Mouse (Mus musculus) kidney, adult 8-10 months (tissue): ENCODE data around the gene Lnx2.

Experiments
- DNase-seq, 2 experiments: peaks; one replicate each; pipeline ENCODE4 v3.0.0; 2022

The Lnx2 gene

DNA sequence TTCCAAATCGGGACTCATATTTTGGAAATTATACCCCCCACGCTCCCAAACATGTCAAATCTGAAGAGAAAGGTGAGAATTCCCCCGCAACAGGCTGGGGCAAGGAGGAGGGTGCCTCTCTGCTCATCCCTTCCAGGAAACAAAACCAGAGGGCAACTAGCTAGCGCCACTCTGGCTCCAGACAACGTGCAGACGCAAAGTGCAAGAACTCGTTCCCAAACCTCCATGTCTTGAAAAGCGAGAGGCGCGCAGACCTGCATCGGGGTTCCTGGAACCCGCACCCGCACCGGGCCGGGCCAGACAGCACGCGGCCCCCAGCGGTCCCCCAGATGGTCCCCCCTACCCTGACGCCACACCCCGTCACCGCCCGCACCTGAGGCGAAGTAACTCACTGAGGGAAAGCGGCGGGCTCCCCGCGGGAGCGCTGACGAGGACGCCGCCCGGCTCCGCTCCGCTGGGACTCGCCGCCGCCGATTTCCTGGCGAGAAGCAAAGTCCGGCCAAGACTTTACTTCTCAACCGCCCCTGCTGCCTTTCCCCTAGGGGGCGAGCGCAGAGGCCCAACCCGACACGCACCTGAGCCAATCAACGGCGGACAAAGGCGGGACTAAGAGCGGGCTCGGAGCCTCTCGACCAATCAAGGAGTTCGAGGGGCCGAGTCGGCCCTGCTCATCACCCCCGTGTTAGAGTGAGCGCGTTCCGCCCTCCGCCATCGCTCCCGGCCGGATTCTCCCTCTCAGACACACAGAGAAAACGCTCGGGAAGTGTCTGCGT is at the start of gene Lnx2:
Lnx2 (minus strand) TSS at position 561 of the 773 bp plus-strand sequence.
- peak; percentile 98 for DNase-seq

DNA sequence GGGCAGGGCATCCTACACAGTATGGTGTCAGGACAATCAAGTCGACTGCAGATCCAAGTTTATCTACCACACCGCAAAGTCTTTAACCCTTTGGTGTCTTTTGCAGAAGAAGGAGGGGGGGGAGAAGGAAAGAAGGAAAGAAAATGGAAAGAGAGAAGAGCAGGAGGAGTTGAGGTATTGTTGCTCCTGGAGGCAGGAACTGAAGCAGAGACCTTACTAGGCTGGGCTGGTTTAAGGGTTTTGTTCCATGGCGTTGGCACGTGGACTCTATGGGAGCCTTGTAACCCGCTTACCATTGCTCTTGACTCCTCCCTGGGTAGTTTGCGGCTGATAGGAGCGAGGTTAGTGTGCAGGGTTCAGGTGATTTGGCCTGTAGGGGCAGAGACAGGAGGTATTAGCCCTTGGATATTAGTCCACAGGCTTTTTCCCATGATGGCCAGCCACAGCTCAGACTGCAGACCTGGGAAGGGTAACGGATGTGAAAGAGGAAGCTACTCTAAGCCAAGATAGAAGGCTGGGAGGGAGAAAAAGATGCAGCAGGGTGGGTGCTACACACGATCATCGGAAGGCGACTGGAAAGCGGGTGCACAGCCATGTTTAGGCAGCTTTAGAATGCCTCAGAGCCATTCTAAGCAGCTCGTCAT is 49.3 kb upstream of the Lnx2 start:
- DNase-seq: no peak

DNA sequence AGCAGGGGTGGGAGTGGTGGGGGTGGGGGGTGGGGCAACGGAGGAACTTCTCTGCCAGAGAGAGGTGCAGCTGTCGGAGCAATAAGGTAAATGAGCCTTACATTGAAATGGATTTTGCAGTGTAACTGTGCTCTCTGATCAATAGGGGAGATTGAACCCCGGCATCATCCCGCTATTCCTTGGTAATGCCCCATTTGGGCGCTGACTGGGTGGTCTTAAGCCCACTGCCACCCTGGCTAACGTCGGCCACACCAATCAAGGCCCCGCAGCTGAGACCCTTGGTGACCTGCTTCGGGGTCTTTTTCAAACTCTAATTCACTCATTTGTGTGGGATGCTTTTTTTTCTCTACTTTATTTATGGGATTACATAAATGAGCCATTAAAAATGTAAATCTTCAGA is 48.4 kb upstream of the Lnx2 start:
- DNase-seq: no peak

DNA sequence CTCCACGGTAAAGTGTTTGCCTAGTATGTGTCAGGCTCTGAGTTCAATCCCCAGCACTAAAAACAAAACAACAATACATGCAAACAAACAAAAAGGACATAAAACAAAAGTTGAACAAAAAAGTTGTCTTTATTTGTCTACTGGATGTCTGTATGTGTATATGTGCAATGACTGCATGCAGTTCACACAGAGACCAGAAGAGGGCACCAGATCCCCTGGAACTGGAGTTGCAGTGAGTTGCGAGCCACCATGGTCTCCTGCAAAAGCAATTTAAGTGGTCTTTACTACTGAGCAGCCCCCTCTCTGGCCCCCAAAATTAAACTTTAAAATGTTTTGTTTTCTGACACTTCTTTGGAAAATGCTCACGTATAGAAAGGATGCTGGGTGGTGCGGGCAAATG is 44.8 kb upstream of the Lnx2 start:
- no peak for DNase-seq

DNA sequence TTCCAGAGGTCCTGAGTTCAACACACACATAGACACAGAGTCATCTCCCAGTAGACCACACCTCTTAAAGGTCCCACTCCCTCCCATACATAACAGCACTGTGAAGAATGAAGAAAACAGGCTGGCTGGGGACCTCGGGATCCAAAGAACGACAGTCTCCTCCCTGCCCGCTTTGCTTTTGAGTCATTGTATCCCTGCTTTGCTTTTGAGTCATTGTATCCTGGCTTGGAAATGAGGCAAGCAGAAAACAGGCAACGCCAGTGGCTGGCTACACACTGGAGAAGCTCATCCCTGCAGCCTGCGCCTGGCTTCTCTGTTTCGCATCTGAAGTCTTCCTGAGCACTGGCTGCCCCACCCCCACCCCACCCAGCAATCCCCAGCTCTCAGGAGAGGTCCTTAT is 40.6 kb upstream of the Lnx2 start:
- no peak for DNase-seq

DNA sequence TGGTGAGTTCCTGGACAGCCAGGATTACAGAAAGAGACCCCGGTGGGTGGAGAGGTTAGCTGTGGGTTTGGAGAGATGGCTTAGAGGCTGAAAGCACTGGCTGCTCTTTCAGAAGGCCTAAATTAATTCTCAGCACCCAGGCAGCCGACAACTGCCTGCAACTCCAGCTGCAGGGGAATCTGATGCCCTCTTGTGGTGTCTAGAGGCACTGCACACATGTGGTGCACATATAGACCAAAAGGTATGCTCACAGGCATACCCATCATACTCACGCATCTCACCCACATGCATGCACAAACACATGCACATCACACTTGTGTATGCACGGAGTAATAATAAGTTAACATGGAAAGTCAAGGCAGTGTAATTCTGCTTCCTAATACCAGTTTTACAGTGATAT is 39.2 kb upstream of the Lnx2 start:
- no peak for DNase-seq

DNA sequence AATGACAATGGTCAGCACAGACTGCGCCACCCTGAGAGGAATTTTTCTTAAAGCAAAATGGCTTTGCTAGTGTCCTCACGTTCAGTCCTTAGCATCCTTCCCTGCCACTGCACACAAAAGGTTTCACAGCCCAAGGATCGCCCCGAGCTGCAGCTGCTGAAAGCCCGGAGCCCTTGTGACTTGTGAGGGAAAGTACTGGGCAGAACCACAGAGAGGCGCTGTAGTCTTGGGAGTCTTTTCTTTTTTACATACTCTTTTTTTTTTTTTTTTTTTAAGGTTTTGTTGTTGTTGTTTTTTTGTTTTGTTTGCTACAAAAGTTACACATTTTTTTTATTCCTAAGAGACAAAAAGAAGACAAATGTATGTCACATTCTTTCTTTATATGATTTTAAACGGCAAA is 38.4 kb upstream of the Lnx2 start:
- no peak for DNase-seq

DNA sequence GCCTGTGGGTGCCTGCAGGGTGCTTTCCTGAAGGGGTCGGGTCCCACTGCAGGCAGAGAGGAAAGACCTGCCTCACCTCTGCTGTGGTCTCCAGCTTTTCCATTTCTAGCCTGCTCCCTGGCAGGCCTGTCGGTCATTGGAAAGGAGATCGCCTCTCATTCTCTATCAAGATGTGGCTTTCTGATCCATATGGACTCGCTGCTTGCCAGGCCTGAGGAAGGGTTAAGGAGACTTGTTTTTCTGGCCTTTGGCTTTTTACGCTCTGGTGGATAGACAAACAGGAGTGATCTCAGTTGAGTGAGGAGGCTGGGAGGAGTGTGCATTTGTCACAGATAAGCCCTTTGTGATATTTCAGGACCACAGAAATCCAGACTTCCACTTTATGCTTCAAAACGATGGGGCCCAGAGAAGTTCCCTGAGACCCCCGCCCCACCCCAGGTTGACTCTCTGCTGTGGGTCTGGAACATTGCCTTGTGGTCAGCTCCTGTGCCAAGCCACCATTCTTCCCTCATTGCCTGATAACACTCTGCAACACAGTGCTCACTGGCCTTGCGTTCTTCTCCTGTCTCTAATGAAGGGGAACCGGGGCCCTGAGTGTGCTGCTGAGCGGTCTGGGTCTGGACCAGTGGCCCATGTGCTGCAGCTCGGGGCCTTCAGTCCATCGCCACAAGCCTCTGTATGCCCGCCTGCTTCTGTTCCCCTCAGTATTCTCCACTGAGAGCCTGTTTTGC is 32.6 kb upstream of the Lnx2 start:
- peak; percentile 48 to 55 for DNase-seq

DNA sequence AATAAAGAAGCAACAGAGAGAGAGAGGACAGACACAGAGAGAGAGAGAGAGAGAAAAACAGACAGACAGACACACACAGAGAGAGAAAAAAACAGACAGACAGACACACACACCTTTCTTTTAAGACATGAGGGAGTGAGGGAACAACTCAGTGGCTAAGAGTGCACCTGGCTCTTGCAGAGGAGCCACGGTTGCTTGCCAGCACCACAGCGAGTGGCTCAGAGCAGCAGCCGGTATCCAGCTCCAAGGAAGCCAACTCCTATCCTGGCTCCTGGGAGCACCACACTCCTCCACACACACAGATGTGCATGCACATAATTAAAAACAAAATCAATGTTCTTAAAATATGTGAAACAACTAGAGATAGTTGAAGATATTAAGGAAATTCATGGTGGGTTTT is 30.9 kb upstream of the Lnx2 start:
- DNase-seq: no peak

DNA sequence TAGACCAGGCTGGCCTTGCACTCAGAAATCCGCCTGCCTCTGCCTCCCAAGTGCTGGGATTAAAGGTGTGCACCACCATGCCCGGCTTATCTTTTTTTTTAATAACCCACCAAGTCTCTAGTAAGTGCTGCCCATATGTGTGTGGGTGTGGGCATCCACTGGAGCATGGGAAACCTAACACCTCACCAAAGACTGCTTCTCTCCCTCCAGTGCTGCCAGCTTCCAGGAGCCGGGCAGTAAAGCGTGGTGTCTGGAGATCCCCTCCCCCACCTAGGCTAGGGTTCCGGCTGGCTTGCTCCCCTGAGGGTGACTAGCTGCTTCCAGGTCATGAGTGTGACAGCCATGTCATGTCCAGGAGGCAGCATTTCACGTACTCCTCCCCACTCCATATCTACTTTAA is 25.9 kb upstream of the Lnx2 start:
- no peak for DNase-seq

DNA sequence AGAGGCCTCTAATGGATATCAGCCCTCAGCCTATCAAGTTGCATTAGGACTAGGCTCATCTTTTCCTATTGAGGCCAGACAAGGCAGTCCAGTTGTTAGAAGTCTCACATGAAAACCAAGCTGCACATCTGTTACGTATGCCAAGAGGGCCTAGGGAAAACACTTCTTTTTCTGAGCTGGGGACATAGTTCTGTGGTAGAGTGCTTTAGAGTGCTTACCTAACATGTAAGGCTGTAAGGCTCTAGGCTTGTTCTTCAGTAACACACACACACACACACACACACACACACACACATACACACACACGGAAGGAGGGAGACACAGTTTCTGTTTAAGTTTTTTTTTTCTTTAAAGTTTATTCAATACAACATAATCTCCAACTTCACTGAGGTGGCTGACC is 23.8 kb upstream of the Lnx2 start:
- no peak for DNase-seq

DNA sequence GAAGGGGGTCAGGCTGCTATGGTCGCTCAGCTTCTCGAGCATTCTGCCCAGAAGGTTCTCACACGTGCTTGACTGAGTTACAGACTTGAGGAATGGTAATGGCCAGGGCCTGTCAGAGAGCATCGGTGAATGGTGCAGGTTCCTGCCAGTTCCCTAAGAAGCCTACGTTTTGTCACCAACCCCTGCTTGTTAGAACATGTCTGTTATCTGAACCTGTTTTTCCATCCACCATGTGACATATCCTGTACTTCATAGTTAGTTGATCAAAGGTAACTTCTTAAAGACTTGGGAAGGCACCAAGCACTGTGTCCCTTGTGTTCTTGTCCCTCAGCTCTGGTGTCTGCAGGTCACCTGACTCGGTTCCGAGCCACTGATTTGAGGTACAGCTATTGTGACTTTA is 22.3 kb upstream of the Lnx2 start:
- DNase-seq: no peak

DNA sequence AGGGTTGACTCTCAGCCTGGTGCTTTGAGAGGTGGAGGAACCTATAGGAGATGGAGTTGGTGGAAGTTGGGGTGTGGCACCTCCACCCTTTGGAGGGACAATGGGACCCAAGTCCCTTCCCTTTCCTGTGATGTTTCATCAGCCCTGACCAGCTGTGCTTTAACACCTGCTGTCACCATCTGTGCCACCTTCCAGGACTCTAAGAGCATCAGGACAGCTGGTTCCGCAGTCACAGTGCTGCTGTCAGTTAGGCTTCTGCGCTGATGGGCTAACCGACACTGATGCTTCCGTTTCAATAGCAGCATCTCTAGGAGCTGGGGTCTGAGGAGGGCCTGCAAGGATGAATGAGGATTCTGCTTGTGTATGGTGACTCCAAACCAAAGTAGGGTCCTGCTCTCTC is 20.2 kb upstream of the Lnx2 start:
- no peak for DNase-seq

DNA sequence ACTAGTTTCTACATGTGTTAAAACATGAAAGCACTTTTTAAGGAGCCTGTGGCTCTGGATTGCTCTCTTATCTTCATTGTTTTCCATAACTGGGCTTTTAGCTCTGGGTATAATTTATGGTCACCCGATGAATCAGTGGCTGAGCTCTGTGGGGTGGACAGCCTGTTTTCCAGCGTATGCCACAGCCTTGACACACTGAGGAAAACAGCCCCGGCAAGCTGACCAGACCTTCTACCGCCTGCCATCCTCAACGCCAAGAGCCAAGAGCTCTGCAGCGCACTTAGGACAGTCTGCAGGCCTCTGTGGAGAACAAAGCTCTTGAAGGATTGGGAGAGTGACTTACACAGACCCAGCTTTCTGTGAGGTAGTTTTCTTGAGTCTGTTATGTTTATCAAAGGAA is 17.9 kb upstream of the Lnx2 start:
- no peak for DNase-seq

DNA sequence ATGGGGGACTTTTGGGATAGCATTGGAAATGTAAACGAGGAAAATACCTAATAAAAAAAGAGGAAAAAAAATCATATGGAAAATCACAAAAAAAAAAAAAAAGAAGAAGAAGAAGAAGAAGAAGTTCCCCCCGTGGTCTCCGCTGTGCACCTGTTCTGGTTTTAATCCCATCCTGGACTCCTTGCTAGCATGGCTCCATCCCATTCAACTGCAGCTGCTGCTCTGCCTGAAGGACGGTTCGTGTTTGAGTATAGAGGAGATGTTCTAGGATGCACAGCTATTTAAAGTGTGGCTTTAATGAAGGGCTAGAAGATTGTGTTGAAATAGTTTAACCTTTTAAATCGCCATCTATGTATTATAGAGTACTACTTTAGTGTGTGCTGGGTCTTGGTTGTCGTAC is 16.1 kb upstream of the Lnx2 start:
- no peak for DNase-seq

DNA sequence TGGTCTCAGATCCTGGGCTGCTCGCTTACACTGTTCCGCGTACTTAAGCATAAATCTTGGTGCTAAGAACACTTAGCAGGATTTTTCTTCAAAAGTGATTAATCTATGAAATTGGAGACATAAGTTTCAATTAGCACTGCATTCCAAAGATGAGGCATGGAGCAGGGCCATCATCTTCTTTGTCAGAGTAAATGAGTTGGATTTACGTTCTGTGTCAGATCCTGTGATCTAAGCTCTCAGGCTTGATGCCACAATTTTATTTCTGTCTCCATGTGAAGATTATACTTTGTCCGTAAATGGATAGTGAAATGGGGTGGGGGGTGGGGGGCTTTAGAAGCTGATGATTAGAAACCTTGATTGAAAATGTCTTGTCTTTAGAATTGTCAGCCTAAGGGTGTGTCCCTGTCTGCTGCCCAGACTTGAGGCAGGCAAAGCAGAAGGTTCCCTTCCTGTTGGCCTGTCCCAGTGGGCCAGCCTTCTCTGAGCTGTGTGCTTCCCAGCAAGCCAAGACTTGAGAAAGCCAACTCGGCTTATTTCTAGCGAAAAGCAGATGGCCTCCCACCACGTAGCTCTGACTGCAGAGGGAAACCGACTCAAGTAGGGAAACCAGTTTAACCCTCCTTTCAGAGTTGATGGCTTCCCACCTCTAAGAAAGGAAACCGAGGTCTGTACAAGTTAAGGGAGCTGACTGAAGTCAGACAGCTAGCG is 14.0 kb upstream of the Lnx2 start:
- DNase-seq: no peak

DNA sequence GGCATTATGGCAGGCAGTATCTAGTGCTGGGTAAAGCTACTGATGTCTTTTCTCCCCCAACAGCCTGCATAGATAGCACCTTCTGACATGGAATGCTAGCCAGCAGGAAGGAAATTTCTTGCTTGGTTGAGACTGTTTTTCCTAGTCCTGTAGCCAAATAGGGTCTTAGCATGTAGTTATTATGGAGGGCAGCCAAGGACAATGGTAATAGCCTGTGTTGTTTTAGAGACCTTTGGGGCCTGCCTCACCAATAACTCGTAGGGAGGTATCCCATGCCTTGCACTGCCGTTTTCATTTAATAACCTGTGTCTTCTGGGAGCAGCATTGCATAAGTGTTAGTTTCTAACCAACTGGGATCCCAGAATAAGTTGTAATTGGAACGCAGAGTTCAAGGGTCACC is 13.4 kb upstream of the Lnx2 start:
- no peak for DNase-seq

DNA sequence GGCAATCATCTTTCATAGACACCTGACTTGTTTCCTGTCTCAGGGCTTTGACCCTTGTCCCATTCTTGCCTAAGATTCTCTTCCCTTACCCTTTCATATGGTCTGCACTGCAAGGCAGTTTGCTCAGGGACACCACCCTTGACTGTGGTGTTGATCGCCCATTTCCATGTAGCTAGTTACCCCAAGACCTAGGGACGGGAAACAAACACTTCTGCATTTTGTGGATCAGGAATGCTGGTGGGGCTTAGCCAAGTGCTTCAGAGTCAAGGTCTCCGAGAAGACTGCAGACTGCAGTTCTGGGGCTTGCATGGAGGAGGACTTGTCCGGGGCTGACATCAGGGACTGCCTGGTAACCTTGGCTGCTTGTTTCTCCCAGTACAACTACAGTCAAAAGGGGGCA is 10.4 kb upstream of the Lnx2 start:
- no peak for DNase-seq

DNA sequence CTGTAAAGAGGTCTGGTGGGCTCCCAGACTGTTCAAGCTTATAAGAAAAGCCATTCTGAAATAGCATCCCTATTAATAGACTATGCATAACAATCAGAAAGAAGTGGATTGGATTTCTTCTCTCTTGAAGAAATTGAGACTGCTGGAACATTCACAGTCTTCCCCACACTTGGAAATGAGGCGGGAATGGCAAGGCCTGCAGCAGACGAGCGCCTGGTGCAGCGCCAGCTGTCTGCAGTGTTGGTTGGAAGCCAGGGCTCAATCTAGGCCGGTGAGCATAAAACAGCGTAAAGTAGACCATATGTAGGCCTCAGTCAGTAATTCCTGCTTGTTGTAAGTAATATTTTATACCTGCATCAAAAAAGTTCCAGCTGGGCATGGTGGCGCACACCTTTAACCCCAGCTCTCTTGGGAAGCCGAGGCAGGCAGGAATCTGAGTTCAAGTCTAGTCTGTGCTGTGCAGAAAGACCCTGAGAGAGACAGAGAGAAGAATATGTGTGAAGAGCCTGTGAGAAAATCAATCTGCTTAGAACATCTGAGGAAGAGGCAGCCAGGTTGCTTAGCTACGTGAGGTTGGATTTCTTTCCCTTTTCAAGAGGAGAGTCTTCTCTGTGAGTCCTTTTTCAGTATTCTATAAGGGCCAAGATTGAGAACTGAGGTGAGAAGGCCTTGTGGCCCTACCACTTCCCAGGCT is 9.0 kb upstream of the Lnx2 start:
- DNase-seq: no peak

DNA sequence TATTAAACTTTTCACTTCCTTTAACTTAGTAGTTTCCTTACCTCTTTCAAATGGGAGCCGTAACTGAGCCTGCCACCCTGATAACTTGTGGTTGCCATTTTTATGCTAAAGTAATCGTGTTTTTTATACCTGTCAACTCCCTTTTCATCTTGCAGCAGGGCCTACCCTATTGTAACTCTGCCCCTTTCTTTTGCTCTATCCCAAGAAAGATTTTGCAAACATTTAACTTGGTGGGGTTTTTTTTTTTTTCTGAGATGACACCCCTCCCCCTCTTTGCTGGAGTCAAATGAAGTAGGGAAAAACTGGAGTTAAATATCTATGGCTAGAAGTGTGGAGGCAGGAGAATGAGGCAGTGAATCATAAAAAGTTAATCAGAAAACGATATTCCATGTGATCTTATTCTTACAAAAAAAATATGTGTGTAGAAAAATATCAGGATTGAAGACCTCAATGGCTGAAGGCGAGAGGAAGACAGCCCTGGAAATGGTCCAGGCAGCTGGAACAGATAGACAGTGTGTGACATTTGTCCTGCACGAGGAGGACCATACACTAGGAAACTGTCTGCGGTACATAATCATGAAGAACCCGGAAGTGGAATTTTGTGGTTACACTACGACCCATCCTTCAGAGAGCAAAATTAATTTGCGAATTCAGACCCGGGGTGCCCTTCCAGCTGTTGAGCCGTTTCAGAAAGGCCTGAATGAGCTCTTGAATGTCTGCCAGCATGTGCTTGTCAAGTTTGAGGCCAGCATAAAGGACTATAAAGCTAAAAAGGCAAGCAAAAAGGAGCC is 1.9 kb upstream of the Lnx2 start:
- peak; percentile 28 to 37 for DNase-seq

DNA sequence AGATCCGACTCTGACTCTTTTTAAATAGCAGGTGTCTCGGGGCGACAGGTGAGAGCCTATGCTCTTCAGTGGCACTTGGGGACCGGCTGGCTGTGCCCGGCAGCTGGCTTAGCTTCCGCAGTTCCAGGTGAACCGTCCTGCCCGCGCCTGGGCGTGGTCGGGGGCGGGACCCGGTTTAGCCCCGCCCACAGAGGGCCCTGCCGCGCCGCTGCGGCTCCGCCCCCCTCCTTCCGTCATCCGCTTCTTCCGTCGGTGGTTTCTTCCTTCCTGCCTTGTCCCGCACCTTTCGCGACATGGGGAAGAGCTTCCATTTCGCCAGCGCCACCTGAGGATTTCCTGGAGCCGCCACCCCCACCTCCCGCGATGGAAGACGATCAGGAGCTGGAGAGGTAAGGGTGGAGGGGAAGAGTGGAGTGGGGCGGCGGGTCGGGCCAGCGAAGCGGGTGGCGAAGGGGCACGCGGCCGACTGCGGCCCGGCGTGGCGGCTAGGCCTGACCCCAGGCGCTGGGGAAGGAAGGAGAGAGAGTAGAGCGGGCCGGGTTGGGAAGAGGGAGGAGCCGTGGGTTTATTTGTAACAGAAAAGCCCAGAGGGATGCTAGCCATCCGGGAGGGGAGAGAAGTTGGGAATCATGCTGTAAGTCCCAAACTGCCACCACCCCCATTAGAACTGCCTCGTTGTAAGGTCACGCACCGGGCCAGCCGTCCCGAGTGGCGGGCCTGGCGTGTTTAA is 1.1 kb upstream of the Lnx2 start:
- peak; percentile 92 to 96 for DNase-seq
